Mouse (Mus musculus) lung, postnatal 10 days (tissue): Measurements from ENCODE around the gene 5730596B20Rik.
A peak's percentile ranks its signal among the peaks of the same experiment; 100 is the strongest.

Experiments used
- DNase-seq: peaks from one replicate; pipeline ENCODE4 v3.0.0; 2021

5730596B20Rik gene

DNA sequence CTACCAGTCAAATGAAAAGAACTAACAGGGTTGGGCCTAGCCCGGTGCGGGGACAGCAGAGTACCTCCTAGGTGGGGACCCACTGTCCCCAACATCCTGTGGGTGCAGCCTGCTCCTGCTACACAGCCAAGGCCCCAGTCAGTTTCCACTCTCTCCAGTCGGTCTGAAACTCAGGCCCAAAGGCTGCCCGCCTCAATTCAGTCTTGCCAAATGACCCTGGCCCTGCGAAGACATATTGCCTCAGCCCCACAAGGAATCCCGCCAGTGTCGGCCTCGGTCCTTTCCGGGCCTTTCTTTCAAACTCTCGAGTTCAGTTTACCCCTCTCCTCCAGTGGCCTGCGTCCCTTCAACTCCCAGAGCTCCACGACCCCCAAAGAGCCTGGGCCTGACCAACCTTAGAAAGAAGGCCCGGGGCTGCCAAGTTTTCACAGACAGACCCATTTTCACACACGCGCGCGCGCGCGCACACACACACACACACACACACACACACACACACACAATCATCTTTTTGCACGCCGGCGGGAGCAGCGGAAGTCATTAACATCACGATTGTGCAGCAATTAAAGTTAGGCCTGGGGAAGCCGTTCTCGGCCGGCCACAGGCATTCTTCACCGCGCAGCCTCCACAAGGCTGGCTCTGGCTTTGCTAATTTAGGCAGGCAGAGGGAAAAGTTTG, 22.9 kb downstream of the 5730596B20Rik start:
- DNase-seq = peak; percentile 73

DNA sequence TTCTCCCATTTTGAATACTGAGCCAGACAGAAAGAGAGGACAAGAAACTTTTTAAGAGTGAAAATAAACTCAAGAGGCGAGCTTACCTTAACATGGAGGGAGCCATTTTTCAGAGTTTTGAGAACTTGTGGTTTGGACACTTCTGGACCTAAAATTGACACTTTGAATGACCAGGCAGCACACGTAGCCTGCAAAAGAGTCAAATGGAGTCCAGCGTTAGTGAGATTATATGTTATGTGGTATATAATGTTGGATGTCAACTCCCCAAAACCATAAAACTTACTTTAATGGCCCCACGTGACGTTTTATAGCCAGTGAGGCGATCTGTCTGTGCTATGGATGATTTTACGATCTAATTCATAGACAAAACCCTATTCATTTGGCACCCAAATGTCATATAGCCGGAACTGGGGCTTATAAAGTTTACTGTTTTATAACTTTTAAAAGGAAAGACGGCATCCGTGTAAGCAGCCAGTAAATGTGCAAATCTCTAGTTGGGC, 23.5 kb downstream of the 5730596B20Rik start:
- DNase-seq = no peak

DNA sequence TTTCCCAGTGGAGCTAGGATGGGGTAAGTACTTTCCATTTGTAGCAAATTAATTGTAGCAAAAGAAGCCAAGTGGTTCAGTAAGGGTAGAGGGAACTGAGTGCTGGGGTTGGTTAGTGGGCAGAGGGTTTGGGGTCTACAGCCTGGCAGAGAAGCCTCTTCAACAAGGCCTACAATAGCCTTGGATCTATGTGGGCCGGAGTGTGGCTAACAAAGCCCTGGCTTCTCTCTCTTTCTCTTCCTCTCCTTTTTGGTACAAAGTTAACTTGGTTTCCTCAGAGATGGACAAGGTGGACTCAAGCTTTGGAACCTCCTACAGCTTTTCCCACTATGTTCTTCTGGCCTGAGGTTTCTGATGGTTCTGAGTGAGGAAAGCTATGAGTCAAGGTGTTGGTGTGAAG, 24.0 kb downstream of the 5730596B20Rik start:
- no peak for DNase-seq

DNA sequence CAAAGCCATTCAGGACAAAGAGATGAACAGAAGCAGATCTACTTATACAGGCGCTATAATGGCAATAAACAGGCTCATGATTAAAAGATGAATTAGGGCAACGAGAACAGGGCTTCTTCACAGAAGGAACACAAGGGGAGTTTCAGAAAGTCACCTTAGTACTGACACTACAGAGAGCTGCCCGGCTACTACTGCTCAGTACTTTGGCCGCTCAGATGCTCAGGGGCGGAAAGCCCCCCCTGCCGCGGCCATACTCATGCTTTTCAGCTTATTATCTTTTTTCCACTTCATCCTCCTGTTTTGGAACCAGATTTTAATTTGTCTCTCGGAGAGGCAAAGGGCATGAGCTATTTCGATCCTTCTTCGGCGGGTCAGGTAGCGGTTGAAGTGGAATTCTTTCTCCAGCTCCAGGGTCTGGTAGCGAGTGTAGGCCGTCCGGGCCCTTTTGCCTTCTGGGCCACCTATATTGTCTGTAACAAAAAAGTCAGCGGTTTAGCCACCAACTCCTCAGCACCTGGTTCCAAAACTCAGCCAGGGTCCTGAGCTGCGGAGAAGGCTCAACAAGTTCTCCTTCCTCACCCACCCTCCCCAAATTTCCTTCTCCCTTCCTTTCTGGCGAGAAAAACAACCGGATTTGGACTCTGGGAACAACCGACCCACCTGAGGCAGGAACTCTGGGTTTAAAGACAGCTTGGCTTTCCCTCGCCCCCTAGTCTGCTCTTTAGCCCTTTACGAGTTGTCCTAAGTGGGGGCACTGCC, 25.2 kb downstream of the 5730596B20Rik start:
- DNase-seq = peak; percentile 17

DNA sequence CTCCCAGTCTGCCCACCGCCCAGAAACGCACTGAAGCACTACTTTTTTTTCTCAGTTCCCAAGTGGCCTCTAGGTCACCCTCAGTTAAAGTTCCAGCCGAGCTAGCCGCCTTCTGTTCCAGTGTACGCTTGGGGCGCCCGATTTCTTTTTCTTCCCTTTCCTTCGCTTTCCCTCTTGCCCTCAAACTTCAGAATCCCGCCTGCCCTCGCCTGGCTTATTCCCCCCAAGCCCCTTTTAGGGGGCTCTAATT, 25.7 kb downstream of the 5730596B20Rik start:
- peak; percentile 41 for DNase-seq

DNA sequence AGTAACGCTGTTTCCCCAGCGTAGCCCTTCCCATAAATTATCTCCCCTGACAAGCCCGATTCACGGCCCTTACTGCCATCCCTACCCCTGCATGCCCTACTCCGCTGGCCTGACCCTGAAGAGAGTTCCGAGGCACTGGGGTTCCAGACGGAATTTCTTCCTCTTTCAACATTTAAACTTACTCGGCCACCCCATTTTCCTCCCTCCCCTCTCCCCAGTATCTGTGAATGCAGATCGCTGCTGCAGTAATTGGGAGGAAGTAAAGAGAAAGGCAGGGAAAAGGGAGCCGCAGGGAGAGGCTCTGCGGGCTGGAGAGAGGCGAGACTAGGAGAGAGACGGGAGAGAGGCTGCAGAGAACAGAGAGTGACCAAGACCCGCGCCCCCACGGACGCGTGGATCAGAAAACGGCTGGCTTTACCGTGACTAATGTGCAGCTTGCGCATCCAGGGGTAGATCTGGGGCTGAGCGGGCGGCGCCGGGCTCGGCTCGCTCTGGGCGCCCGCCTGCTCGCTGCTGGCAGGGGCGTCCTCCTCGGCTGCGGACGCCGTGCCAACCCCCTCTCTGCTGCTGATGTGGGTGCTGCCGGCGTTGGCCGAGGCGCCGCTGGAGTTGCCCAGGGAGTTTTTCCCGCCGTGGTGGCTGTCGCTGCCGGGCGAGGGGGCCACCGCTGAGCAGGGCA, 26.2 kb downstream of the 5730596B20Rik start:
- peak; percentile 47 for DNase-seq

DNA sequence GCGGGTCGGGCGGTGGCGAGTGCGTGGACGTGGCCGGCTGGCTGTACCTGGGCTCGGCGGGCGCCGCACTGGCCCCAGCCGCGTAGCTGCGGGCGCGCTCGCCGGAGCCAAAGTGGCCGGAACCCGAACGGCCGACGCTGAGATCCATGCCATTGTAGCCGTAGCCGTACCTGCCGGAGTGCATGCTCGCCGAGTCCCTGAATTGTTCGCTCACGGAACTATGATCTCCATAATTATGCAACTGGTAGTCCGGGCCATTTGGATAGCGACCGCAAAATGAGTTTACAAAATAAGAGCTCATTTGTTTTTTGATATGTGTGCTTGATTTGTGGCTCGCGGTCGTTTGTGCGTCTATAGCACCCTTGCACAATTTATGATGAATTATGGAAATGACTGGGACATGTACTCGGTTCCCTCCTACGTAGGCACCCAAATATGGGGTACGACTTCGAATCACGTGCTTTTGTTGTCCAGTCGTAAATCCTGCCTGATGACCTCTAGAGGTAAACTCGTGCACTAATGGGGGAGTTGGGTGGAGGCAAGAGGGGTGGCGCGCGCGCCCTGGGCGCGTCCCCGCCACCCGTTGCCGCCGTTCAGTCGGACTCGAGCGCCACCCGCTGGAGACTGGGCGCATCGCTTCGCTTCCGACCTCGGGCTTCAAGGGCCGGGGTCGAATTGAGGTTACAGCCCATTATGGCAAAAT, 26.9 kb downstream of the 5730596B20Rik start, which contains the start of gene Hoxa5:
Hoxa5 (minus strand) TSS at position 538 of the 703 bp plus-strand sequence.
- peak; percentile 94 for DNase-seq

DNA sequence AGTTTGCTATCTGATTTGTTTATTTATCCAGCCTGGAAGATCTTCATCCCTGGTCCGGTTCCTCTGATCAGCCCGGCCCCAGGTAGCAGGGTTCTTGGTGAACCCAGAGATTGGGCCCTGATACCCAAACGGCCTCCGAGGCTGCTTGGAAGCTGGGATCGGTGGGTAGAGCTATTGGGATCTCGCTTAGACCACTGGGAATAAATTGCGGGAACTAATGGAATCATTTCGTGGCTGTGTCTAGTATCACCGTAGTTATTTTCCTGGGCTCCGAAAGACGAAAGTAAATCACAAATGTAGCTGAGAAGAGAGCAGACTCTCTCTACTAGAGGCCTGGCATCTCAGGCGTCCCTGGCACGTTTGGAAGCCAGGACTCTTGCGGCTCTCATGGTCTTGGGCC, 27.9 kb downstream of the 5730596B20Rik start:
- peak; percentile 19 for DNase-seq

DNA sequence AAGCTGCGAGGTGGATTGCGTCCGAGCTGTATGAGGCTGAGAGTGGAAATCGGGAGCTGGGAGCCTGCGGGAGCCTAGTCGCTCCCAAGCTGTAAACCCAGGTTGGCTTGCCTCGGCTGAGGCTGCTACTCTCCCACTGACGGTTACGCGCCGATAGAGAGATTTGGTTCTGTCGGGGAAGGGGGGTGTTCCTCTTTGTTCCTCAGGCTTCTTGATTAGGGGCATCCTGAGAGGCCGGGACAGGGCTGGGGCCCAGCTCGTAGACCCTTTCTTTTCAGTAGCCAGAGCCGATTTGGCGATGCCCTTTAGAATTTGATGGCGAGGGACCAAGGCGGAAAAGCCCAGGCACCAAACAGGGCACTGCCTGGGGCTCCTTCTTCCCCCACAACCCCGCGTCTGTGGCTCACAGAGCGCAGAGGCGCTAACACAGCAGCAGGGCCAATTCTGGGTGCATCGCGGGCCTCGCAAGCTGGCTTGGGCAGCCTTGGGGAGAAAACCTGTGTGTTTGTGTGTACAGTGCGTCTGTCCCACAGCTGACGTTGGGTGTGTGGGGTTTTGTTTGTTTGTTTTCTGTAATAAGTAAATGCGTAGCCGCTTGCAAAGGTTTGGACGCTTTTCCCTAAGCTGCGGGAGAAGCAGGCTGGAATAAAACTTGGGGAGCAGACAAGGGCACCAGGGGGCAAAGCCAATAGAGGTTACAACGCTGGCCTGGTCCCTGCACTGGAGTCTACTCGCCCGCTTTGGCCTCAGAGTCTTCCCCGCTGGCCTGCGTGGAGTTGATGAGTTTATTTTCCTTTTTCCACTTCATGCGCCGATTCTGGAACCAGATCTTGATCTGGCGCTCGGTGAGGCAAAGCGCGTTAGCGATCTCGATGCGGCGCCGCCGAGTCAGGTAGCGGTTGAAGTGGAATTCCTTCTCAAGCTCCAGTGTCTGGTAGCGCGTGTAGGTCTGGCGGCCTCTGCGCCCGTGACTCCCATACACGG, 28.6 kb downstream of the 5730596B20Rik start:
- DNase-seq = no peak

DNA sequence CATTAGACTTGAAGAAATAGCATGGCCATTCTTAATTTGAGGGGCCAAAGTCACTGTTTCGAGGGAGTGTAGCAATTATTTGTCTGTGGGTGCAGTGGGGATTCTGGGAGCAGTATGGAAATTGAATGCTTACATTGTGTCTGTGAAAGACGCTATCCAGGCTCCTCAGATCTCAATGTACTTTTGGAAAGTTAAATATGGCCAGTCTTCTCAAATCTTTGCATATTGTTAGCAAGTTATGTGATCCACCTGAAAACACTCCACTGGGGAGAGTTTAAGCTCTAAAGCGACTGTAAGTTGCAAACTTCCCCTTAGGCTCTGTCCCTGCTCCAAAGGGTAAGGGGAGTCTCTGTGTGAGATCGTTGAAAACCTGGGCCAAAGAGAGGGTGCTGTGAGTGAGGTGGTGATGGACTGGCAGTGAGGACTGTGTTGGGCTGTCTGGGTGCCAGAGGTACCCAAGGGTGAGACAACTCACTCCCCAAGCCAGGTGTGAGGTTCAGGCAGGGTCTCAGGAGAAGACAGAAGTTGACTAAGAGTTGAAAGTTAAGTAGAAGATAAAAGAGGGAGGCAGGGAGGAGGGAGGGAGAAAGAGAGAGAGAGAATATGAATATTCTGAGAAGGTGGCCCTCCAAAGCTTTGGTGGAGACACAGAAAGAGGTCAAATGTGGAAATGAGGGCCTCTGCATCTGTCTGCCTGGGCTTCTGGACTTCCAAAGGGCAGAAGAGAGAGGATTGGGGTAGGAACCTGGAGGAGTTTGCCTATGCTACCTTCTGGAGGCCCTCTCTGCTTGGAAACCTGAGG, 29.8 kb downstream of the 5730596B20Rik start:
- no peak for DNase-seq

DNA sequence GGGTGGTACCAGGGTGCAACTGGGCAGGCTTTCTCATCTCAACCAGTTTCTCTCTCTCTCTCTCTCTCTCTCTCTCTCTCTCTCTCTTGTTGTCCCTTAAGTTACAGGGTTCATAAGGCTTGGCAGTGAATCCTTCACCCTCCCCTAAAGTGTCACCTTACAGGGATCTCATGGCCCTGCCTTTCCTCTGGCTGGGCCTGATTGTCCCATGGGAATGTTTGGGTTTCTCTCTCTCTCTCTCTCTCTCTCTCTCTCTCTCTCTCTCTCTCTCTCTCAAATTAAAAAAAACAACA, 30.3 kb downstream of the 5730596B20Rik start:
- no peak for DNase-seq

DNA sequence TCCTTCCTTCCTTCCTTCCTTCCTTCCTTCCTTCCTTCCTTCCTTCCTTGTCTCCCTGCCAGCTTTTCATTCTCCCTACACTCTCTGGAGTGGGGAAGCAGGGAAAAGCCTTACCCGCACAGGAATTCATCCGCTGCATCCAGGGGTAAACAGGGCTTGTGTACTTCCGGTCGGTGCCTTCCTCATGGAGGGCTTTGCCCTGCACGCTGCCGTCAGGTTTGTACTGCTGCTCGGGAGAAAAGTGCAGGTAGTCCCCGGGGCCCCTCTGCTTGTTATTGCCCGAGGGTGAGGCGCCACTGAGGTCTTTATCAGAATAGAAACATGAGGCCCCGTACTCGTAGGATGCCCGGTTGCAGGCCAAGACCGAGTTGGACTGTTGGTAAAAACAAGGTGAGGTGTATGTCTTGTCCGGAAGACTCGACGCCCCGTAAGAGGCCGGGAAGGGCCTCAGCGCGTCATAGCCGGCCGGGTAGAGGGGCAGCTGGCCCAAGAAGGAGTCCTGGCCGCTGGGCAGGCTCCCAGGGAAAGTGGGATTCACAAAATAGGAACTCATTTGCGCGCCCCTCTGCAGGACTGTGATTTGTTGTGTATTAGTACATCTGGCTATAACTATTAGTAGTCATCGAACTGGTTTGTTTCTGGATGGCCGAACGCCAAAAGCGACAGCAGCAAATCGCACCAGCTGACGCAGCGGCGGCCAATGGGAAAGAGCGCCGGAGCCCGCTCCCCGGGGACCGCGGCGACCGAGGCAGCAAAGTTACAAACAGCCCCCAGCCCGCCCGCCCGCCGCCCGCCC, 31.0 kb downstream of the 5730596B20Rik start, which contains the start of gene Hoxa6:
Hoxa6 (minus strand) TSS at position 651 of the 796 bp plus-strand sequence.
- DNase-seq = peak; percentile 75

DNA sequence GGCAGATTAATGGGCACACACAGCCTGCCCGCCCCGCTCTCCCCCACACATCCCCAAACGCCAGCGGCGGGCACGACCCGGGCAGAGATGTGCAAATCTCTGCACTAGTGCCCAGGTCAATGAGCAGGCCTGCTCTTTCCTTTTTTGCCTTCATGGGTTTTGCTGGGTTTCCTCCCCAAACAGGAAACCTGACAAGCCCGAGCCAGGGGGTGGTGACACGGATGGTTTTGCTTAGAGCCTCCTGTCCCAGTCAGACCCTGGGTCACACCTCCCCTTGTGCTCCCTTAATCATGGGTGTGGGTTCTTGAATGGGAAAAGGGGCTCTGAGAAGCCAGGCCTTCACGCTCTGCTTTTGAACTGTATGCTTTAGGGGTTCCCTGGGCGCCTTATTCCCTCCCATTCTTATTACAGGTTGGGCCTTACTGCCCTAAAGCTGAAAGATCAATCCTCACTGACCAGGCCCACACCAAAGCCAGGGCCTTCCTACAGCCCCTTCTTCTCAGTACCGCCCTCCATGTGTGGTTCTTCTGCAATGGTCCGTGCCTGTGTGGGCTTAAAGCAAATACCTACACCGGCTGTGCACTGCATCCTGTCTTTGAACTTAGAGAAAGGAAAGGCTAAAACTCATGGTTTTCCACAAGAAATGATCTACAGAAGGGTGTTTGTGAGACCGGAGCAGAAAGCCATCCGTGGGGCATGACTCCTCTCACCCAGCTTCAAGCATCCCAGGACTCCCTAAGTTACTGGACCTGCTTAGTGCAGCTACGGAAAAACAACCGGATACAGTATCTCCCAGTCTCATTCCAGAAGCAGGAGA, 31.8 kb downstream of the 5730596B20Rik start:
- peak; percentile 45 for DNase-seq

DNA sequence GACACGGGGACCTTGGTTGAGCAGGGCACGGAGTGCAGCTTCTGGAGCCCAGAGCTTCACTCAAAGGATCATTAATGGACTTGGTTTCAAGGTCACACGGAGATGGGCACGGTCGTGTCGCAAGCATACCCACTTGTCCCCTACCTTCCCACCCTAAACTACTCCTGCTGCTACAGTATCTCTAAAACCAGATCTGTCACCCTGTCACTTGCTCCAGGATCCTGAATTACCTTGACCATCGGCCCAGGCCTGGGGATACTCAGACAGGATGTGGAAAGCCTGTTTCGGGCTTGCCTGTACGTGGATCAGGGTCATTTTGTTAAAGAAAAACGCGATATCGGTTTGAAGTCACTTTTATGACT, 32.4 kb downstream of the 5730596B20Rik start:
- no peak for DNase-seq

DNA sequence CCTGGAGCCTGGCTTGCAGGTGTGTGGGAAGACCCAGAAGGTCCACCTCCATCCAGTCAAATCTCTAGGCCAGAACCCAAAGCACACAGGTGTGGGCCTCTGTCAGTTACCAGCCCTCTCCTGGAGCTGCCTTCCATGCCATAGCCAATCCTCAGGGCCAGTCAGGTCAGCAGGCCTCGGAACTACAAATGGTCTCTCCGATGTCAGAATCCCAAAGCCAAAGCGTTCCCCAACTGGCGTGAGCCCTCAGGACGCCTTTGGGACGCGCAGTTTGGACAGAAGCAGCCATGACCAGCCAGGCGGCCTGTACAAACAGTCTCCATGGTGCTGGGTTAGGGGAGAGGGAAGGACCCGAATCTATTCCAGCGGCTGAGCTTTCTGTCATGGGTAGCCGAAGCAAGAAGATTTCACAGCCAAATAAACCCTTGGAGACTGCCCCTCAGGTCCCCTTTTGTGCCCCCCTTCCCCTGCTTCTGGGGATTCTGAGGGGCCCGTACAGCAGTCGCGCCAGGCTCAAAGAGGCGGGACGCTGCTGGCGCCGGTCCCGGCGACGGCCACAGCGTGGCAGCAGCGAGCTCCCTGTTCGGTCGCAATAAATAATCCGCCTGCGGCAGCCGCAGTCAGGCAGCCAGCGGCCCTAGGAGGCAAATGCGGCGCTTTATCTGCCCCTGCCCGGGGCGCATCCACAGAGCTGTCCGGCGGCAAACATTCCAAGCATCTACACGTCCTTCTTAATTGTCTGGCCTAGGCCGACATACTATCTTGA, 34.1 kb downstream of the 5730596B20Rik start:
- peak; percentile 87 for DNase-seq

DNA sequence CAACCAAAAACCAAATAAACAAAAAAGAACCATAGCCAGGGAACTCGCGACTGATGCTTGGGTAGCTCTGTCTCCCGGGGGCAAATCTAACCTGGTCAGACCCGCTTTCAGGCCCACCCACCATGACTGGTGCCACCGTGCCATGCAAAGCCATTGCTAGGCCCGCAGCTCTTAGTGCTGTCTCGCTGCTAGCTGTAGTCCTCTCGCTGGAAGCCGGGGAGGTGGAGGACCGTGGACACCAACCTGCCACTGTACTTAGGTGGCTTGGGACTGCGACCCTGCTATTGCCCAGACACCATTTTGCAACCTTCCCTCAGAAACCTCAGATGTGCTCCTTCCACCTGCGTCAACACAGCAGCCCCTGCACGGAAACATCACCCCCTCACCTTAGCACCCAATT, 34.7 kb downstream of the 5730596B20Rik start:
- peak; percentile 15 for DNase-seq

DNA sequence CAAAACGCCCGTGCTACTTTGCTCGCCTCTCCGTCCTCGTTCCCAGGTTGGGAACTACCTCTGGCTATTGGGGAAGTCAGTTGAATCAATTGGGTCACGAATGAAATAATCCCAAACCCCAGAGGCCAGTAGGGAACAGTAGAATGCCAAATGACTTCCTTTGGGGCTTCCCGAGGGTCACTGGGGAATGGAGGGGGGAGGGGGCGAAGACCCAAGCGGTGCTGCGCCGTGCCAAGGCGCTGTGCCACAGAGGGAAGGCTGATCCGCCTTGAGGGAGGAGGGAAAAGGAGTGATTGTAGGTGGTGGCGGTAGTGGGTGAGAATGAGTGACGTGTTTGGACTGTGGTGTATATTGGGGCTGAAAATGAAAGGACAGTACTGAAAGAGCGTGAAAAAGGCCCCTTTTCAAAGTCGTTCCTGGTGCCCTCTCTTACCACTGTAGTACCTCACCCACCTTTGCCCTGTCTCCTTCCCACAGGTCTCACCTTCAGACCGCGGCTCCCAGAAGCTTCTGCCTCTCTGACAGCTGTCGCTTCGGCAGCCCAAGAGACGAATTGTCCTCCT, 35.3 kb downstream of the 5730596B20Rik start:
- DNase-seq = peak; percentile 46
